Mouse (Mus musculus): Measurements from ENCODE around the gene Msmb. TPM values are rescaled to one million over a fixed set of nuclear protein-coding genes. Genes with fewer than 3 reads are reported as not detected.
A peak's percentile ranks its signal among the peaks of the same experiment; 100 is the strongest.
"Not testable (repeated sequence)": the region's sequence is repeated elsewhere in the genome, so short reads cannot be mapped to it uniquely, and the experiment has no call there.

Msmb gene
- polyA plus RNA-seq, 1 experiment from 2014 or later: not detected

DNA sequence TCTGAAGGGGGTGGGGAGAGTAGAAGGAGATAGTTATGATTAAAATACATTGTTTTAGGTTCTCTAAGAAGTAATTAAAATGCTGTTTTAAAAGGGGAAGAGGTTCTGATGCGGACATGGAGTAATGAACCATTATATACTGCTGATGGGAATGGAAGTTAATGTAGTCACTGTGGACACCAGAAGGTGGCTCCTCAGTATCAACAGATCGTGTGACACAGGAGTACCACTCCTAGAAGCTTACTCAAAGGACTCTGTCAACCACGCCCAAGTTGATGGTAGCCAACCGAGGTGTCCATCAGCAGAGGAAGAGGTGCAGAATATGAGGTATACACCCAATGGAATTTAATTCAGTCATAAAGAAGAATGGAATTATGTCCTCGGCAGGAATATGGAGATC is 13.4 kb upstream of the Msmb start:
- no peak overlapping the region for H3K9ac ChIP-seq
- H3K4me2 ChIP-seq: no peak overlapping the region
- no peaks in the 10 kb centered on the region for H3K4me1 ChIP-seq (ENCODE audit: insufficient read depth)
- no peaks in the 10 kb centered on the region for H3K9me3 ChIP-seq (ENCODE audit: low read depth, low read length)
- H3K36me3 ChIP-seq (ENCODE audit: insufficient read depth): no peaks in the 10 kb centered on the region
- WGBS: 74% methylated on average over 5 of the region's 5 CpGs
- no peak overlapping the region for H3K4me3 ChIP-seq (ENCODE audit: low read depth, low read length)
- TF ChIP-seq CTCF (IDR thresholded peaks at IDR 0.05; ENCODE audit: low read depth): no peak
- no peak overlapping the region for H3K27ac ChIP-seq (ENCODE audit: low read depth)
- no peak for ATAC-seq (ENCODE audit: insufficient read depth)
- no peaks in the 10 kb centered on the region for H3K27me3 ChIP-seq (ENCODE audit: insufficient read depth, low read length)
- DNase-seq: no peak

DNA sequence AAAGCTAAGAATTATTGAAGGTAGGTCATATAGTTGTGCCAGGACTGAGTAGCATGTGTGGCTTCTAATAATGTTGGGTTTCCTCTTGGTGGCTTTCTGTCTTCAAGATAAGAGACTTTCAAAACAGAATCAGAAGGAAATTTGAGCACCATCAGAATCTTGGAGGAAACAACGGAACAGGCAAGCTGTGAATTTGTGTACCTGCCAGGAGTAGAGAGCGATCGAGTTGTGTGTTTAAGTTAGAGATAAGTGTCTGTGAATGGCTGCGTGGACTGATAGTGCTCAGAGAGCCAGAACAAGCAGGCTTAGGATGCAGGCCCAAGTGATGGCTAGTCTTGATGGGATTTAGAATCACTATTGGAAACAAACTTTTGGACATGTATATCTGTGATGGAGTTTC is 10.0 kb upstream of the Msmb start:
- H3K4me2 ChIP-seq: no peak overlapping the region
- no peaks in the 10 kb centered on the region for H3K9me3 ChIP-seq (ENCODE audit: low read depth, low read length)
- DNase-seq: no peak
- H3K9ac ChIP-seq: no peak overlapping the region
- ATAC-seq (ENCODE audit: insufficient read depth): no peak
- H3K4me1 ChIP-seq (ENCODE audit: insufficient read depth): no peaks in the 10 kb centered on the region
- H3K36me3 ChIP-seq (ENCODE audit: insufficient read depth): no peaks in the 10 kb centered on the region
- WGBS: 30% methylated on average over 4 of the region's 4 CpGs
- no peak for TF ChIP-seq CTCF (IDR thresholded peaks at IDR 0.05; ENCODE audit: low read depth)
- H3K27me3 ChIP-seq (ENCODE audit: insufficient read depth, low read length): no peaks in the 10 kb centered on the region
- no peak overlapping the region for H3K4me3 ChIP-seq (ENCODE audit: low read depth, low read length)
- H3K27ac ChIP-seq (ENCODE audit: low read depth): no peak overlapping the region

DNA sequence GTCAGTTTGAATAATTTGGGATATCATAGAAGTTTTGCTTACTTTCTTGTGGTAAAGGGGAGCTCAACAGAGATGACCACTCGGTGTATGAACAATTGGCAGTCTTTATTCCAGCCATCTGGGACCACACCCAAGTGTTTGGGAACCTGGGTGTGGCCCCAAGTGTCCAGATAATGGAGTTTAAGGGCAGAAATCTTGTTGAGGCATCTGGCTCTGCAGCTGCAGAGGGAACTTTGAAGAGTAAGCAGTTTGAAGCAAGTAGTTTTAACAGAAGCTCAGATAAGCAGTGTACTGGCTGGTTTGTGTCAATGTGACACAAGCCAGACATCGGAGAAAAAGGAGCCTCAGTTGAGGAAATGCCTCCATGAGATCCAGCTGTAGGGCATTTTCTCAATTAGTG is 7.5 kb upstream of the Msmb start:
- Histone ChIP-seq H3K9me3 (ENCODE audit: low read depth, low read length) (no peaks in the 10 kb centered on the region), H3K4me1 (ENCODE audit: insufficient read depth) (no peaks in the 10 kb centered on the region), H3K27ac (ENCODE audit: low read depth) (no peak overlapping the region), H3K4me3 (ENCODE audit: low read depth, low read length) (no peak overlapping the region), H3K27me3 (ENCODE audit: insufficient read depth, low read length) (no peaks in the 10 kb centered on the region), H3K4me2 (no peak overlapping the region), H3K9ac (no peak overlapping the region), H3K36me3 (ENCODE audit: insufficient read depth) (no peaks in the 10 kb centered on the region)
- DNase-seq: no peak
- no peak for ATAC-seq (ENCODE audit: insufficient read depth)
- WGBS: 44% methylated on average over 2 of the region's 2 CpGs
- TF ChIP-seq CTCF (IDR thresholded peaks at IDR 0.05; ENCODE audit: low read depth): no peak

DNA sequence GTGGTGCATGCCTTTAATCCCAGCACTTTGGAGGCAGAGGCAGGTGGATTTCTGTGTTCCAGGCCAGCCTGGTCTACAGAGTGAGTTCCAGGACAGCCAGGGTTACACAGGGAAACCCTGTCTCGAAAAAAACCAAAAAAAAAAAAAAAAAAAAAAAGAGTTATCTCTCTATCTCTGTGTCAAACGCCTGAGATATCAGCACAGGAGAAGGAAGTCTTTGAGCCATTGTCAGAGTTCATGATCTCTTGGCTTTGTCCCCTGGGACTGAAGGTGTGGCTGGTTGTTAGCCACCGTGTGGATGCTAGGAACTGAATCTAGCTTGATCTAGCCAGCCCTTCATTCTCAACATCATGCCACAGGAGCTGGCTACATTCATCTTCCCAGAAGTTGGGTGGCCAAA is 5.4 kb upstream of the Msmb start:
- H3K36me3 ChIP-seq (ENCODE audit: insufficient read depth); ATAC-seq (ENCODE audit: insufficient read depth); H3K4me2 ChIP-seq; H3K9me3 ChIP-seq (ENCODE audit: low read depth, low read length); H3K4me1 ChIP-seq (ENCODE audit: insufficient read depth); H3K9ac ChIP-seq; H3K27ac ChIP-seq (ENCODE audit: low read depth); DNase-seq; H3K4me3 ChIP-seq (ENCODE audit: low read depth, low read length); H3K27me3 ChIP-seq (ENCODE audit: insufficient read depth, low read length): not testable (repeated sequence)
- WGBS: 43% methylated on average over 3 of the region's 3 CpGs

DNA sequence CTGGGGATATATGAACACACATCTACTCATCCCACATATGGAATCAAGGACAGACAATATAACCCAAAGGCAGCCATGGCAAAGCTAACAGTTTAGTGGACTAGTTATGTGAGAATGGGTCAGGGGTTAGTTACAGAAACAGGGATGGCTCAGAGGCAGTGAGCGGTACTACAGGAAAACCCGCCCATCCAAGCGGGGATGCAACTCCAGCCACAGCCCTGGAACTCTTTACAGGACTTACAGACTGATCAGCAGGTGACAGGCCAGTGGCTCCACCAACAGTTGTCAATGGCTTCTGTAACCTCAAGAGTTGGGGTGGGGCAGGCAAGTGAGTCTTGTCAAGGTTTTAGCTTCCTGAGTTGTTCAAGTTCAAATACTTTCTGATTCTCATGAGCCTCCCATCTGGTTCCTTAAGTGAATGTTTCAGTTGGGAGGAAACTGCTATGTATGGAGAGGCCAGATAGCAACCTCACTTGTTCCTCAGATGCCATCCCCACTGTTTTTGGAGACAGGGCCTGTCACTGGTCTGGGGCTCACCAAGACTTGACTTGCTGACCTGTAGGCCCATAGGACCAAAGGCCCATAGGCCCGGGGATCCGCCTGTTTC is 1.4 kb upstream of the Msmb start:
- Histone ChIP-seq H3K27ac (ENCODE audit: low read depth) (no peak overlapping the region), H3K4me1 (ENCODE audit: insufficient read depth) (no peaks in the 10 kb centered on the region), H3K36me3 (ENCODE audit: insufficient read depth) (no peaks in the 10 kb centered on the region), H3K9me3 (ENCODE audit: low read depth, low read length) (no peaks in the 10 kb centered on the region), H3K27me3 (ENCODE audit: insufficient read depth, low read length) (no peaks in the 10 kb centered on the region), H3K4me3 (ENCODE audit: low read depth, low read length) (no peak overlapping the region), H3K4me2 (no peak overlapping the region), H3K9ac (no peak overlapping the region)
- no peak for TF ChIP-seq CTCF (IDR thresholded peaks at IDR 0.05; ENCODE audit: low read depth)
- DNase-seq (no peak), ATAC-seq (ENCODE audit: insufficient read depth) (no peak)
- 73% methylated on average over 5 of the region's 5 CpGs for WGBS

DNA sequence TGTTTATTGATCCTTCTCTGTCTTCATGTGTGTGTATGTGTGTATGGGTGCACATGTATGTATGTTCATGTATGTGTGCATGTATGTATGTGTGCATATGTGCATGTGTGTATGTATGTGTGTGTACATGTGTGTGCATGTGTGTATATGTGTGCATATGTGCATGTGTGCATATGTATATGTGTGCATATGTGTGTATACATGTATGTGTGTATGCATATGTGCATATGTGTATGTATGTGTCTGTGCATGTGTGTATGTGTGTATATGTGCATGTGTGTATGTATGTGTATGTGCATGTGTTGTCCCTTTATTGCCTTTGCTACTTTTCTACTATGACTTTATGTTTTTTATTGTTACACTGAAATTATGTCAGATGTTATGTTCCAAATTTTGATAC is 2.9 kb downstream of the Msmb start:
- Histone ChIP-seq H3K4me3 (ENCODE audit: low read depth, low read length) (no peak overlapping the region), H3K4me1 (ENCODE audit: insufficient read depth) (no peaks in the 10 kb centered on the region), H3K9me3 (ENCODE audit: low read depth, low read length) (no peaks in the 10 kb centered on the region; the same call in 1 of the 2 replicates), H3K9ac (no peak overlapping the region), H3K36me3 (ENCODE audit: insufficient read depth) (no peaks in the 10 kb centered on the region), H3K4me2 (no peak overlapping the region), H3K27me3 (ENCODE audit: insufficient read depth, low read length) (no peaks in the 10 kb centered on the region), H3K27ac (ENCODE audit: low read depth) (no peak overlapping the region)
- ATAC-seq (ENCODE audit: insufficient read depth) (no peak), DNase-seq (no peak)
- TF ChIP-seq CTCF (IDR thresholded peaks at IDR 0.05; ENCODE audit: low read depth): no peak

DNA sequence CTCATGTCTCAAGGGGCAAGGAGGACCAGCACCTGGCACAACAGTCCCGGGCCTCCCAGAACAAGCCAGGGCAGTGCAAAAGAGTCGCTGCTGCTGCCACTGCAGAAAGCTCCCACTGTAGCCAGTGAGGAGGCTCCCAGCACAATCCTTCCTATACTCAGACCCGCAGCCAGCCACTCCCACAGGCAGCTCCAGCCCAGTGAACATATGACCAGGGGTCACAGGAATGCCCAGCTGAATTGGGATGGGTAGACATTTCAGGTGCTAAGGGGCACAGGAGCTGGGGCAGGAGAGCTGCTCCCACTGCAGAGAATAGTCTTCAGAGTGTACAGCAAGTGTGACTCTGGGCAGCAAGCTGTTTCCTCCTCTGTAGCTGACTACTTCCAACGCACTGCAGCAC is 3.6 kb downstream of the Msmb start:
- Histone ChIP-seq H3K27me3 (ENCODE audit: insufficient read depth, low read length) (no peaks in the 10 kb centered on the region), H3K27ac (ENCODE audit: low read depth) (0 out of 2 replicates have a peak overlapping the region, but pooled peaks have one; percentile 12), H3K9me3 (ENCODE audit: low read depth, low read length) (no peaks in the 10 kb centered on the region; the same call in 1 of the 2 replicates), H3K9ac (no peak overlapping the region), H3K4me3 (ENCODE audit: low read depth, low read length) (no peak overlapping the region), H3K36me3 (ENCODE audit: insufficient read depth) (no peaks in the 10 kb centered on the region), H3K4me2 (no peak overlapping the region), H3K4me1 (ENCODE audit: insufficient read depth) (no peaks in the 10 kb centered on the region)
- WGBS: 65% methylated on average over 4 of the region's 4 CpGs
- ATAC-seq (ENCODE audit: insufficient read depth): no peak
- TF ChIP-seq CTCF (IDR thresholded peaks at IDR 0.05; ENCODE audit: low read depth): no peak
- no peak for DNase-seq

Measured in lung, embryonic 14.5 days (tissue).